Mouse (Mus musculus) left cerebral cortex, adult 11 months (tissue): ENCODE results near the gene Cog5.

Experiments
- DNase-seq: peaks from one replicate; pipeline ENCODE4 v3.0.0; 2022; ENCODE audit warnings: low spot score

Gene Cog5

DNA sequence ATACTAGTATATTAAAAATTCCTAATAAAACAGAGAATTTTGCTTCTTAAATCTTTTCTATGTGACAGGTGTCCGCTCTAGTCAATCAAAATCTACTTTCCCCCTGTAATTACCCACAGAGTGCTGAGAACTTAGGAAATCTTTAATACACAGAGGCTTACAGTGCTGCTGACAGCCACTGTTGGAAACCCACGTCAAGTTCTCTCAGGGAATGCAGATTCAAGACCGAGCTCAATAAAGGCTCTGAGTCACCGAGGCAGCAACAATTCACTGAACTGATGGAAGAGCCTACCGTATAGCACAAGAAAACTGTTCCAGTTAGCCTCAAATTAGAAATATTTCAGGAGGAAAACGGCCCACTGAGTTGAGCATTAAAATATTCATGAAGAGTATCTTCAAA is 329.1 kb downstream of the Cog5 start:
- no peak for DNase-seq

DNA sequence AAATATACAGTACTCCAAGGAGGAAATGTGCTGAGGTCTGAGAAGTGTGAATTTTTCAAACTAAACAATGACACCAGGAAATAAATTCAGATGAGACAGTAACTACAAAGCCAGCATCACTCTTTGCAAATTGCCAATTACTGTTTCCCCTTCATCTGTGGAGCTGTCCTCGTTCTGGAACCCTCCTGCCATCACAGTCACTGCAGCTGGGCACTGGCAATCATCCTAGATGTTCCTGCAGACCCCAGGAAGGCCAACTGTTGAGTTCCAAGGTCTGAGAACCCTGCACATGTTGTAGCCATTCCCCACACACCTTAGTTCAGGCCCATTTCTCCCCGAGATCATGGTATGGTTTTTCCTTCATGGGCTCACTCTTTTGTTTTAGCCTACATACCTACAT is 329.5 kb downstream of the Cog5 start:
- DNase-seq: no peak

DNA sequence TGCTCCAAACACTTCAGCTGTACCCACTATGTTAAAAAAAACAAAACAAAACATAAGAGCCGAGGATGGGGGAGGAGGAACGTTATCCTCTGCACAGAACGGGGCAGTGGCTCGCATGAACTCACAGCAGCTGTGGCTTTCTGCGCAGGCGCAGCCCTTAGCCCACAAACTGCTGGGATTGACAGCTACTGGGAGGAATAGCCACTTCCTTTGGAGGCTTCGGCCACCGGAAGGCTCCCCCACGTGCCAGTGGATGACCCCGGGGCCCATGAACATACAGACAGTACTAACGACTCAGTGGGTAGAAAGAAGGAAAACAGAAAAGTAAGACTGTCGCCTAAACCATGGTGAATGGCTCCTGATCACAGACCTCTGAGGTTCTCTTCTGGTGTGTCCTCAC is 330.0 kb downstream of the Cog5 start:
- DNase-seq: no peak

DNA sequence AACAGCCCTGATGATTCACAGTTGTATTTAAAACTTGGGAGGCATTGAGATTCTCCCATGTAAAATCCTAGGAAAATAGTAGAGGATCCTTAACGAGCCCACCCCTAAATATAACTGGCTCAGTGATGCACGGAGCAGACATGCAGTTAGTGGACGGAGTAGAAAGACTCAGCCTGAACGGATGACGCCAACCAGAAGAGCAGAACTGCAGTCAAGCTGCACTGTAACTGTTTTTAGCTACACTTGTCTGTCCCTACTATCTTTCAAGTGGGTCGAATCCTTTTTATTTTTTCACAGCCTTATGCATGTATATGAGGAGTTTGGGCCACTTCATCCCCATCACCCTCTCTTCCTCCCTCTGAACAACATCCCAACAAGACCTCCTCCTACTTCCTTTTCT is 331.1 kb downstream of the Cog5 start:
- DNase-seq: no peak

DNA sequence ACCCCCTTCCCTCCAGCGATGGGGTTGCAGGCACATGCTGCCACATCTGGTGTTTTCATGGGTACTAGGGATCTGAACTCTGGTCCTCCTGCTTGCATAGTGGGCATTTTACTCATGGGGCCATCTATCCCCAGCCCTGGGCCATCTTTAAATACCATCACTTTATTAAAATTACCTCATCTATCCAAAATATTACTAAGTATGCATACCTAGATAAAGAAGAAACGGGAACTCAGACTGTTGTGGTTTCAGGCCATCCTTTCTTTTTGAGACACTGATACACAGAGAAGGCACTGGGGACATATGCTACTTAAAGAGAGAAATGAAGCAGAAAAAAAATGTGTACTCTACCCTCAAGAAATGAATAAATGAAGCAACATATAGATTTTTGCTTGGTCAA is 331.8 kb downstream of the Cog5 start:
- no peak for DNase-seq
